Comparison of ENCODE assay signal across 31 mouse cellular contexts in genomic region chr4:81490556-81490955, GRCm38 (mm10).
"Had no signal": no experiment of that assay in that cellular context is flagged by ENCODE, and none has a peak within 500 bp of the region (broad histone marks: within the 10 kb centered on the region; RNA-seq: fewer than 3 reads in every experiment).

No protein-coding gene starts in this region.

- ATAC-seq: hindbrain, embryonic 16.5 days; hindbrain, postnatal 0 days; inflammation-experienced regulatory T-cells, adult 6 months; intestine, embryonic 15.5 days; intestine, embryonic 16.5 days; intestine, postnatal 0 days had no signal

- H3K27ac ChIP-seq: heart, embryonic 10.5 days; heart, embryonic 13.5 days; heart, embryonic 15.5 days; hindbrain, embryonic 10.5 days; hindbrain, embryonic 12.5 days; hindbrain, embryonic 13.5 days; hindbrain, embryonic 14.5 days; hindbrain, embryonic 15.5 days; hindbrain, postnatal 0 days; intestine, embryonic 15.5 days; kidney, embryonic 15.5 days; kidney, postnatal 0 days; layer of hippocampus, adult 2 months; left cerebral cortex, adult 2 months had no signal

- H3K4me3 ChIP-seq: heart, embryonic 10.5 days; heart, embryonic 12.5 days; heart, embryonic 13.5 days; heart, embryonic 15.5 days; hindbrain, embryonic 10.5 days; hindbrain, embryonic 12.5 days; hindbrain, embryonic 13.5 days; hindbrain, embryonic 15.5 days; intestine, embryonic 15.5 days; kidney, embryonic 15.5 days; layer of hippocampus, adult 2 months; left cerebral cortex, adult 2 months had no signal

- H3K4me1 ChIP-seq: heart, embryonic 10.5 days; heart, embryonic 12.5 days; heart, embryonic 13.5 days; heart, embryonic 15.5 days; hindbrain, embryonic 10.5 days; hindbrain, embryonic 12.5 days; hindbrain, embryonic 13.5 days; hindbrain, embryonic 15.5 days; intestine, embryonic 15.5 days; kidney, embryonic 15.5 days had no signal

- DNase-seq: heart, postnatal 10 days; heart, postnatal 14 days; heart, postnatal 36 days; heart, postnatal 4 days; kidney, adult 18-20 months; kidney, postnatal 10 days; kidney, postnatal 14 days; kidney, postnatal 25 days; kidney, postnatal 4 days; layer of hippocampus, adult 9-11 months; layer of hippocampus, postnatal 36 days had no signal

- H3K4me2 ChIP-seq: heart, embryonic 11.5 days; heart, embryonic 12.5 days; heart, embryonic 13.5 days; heart, embryonic 15.5 days; hindbrain, embryonic 12.5 days; hindbrain, embryonic 13.5 days; hindbrain, embryonic 14.5 days; hindbrain, embryonic 15.5 days; intestine, embryonic 15.5 days; kidney, embryonic 15.5 days had no signal

- H3K36me3 ChIP-seq: heart, embryonic 10.5 days; heart, embryonic 12.5 days; heart, embryonic 13.5 days; heart, embryonic 15.5 days; hindbrain, embryonic 10.5 days; hindbrain, embryonic 12.5 days; hindbrain, embryonic 13.5 days; hindbrain, embryonic 15.5 days; intestine, embryonic 15.5 days; kidney, embryonic 15.5 days had no signal

- H3K27me3 ChIP-seq: heart, embryonic 12.5 days; heart, embryonic 13.5 days; heart, embryonic 15.5 days; hindbrain, embryonic 12.5 days; hindbrain, embryonic 13.5 days; hindbrain, embryonic 15.5 days; intestine, embryonic 15.5 days; kidney, embryonic 15.5 days had no signal

- H3K9me3 ChIP-seq: heart, embryonic 10.5 days; heart, embryonic 12.5 days; heart, embryonic 13.5 days; heart, embryonic 15.5 days; hindbrain, embryonic 10.5 days; hindbrain, embryonic 12.5 days; hindbrain, embryonic 13.5 days; hindbrain, embryonic 15.5 days; intestine, embryonic 15.5 days; kidney, embryonic 15.5 days had no signal

- H3K9ac ChIP-seq: heart, embryonic 12.5 days; heart, embryonic 13.5 days; heart, embryonic 15.5 days; hindbrain, embryonic 12.5 days; hindbrain, embryonic 13.5 days; hindbrain, embryonic 14.5 days; hindbrain, embryonic 15.5 days; intestine, embryonic 15.5 days; kidney, embryonic 15.5 days had no signal
